Mouse (Mus musculus) erythroblast, embryonic 14.5 days (primary cell): ENCODE measurements around the gene Supt3.

Experiments used
- GATA1 ChIP-seq: IDR thresholded peaks from 2 replicates; pipeline ENCODE4 v1.6.1; 2012; ENCODE audit warnings: low read length, inconsistent platforms, mixed read lengths
- TAL1 ChIP-seq: IDR thresholded peaks from 3 replicates; pipeline ENCODE4 v1.6.1; 2012; ENCODE audit warnings: low read length, inconsistent platforms, mixed read lengths

DNA sequence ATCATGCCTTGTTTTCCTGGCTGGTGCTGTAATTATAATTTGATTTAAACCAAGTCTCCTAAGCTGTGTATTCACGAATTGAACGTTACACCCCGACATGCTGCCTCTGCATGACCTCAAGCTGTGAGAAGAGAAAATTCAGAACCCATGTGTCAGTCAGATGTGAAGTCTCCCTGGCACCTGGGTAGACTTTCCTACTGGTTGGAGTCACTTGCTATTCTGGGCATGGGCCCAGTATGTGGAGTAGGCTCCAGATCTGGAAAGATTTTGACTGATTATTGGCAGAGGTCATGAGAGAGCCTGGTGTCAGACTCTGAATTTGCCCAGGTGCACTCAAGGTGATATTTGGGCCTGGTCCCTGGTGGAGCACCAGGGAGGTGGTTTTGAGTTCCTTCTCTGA lies 275.0 kb downstream of the Supt3 start:
- TF ChIP-seq GATA1 (no peak), TAL1 (no peak)
